Mouse (Mus musculus): ENCODE measurements around the gene Gmnc.

GRCm38 (mm10) chr16:26982112-26982511 lies 9.3 kb downstream of the Gmnc start:
- TF ChIP-seq POLR2A (IDR thresholded peaks at IDR 0.05; ENCODE audit: insufficient read depth, low read depth, low read length) (no peak), CTCF (IDR thresholded peaks at IDR 0.05; ENCODE audit: insufficient read depth, low read depth, low read length) (no peak)

All from olfactory bulb, adult 2 months (tissue).